Mouse (Mus musculus) cortical plate, adult 2 months (tissue): Measurements from ENCODE around the gene Adamts15.

Experiments used
- CTCF ChIP-seq: fragments of 200-500 bp; IDR thresholded peaks from 2 replicates; pipeline ENCODE4 v1.5.1; 2011; ENCODE audit warnings: mild to moderate bottlenecking, control low read depth, low read length; ENCODE audit not compliant: insufficient read depth; ENCODE audit errors: extremely low read depth
- POLR2A ChIP-seq: fragments of 200-500 bp; IDR thresholded peaks from 2 replicates; pipeline ENCODE4 v1.6.1; 2011; ENCODE audit warnings: mild to moderate bottlenecking, low read length, control low read depth; ENCODE audit not compliant: insufficient read depth; ENCODE audit errors: extremely low read depth

GRCm38 (mm10) chr9:30886276-30886675, 36.0 kb downstream of the Adamts15 start:
- TF ChIP-seq POLR2A (no peak), CTCF (no peak)
